Mouse (Mus musculus): ENCODE measurements around the gene Nkg7. TPM values are rescaled to one million over a fixed set of nuclear protein-coding genes. Genes with fewer than 3 reads are reported as not detected.

The Nkg7 gene
- polyA plus RNA-seq, 1 experiment = 69.4 TPM

GRCm38 (mm10) chr7:43452609-43453008 is 15.7 kb downstream of the Nkg7 start:
- no peak overlapping the region for H3K4me3 ChIP-seq (ENCODE audit: control insufficient read depth, insufficient read depth, low read length)
- H3K27me3 ChIP-seq (ENCODE audit: control insufficient read depth, insufficient read depth, low read length) = no peaks in the 10 kb centered on the region
- 21% methylated on average over 4 of the region's 4 CpGs for WGBS
- TF ChIP-seq CTCF (IDR thresholded peaks at IDR 0.05; ENCODE audit: borderline replicate concordance, control insufficient read depth, extremely low read depth, insufficient read depth, low read length, poor library complexity) (no peak), POLR2A (IDR thresholded peaks at IDR 0.05; ENCODE audit: control insufficient read depth, extremely low read depth, insufficient read depth, low read length, poor library complexity) (no peak)
- no peaks in the 10 kb centered on the region for H3K4me1 ChIP-seq (replicated peaks; ENCODE audit: control insufficient read depth, insufficient read depth, low read length)
- H3K27ac ChIP-seq (ENCODE audit: control insufficient read depth, insufficient read depth, low read length) = no peak overlapping the region
- peak; percentile 32 for DNase-seq
- H3K36me3 ChIP-seq (ENCODE audit: control insufficient read depth, insufficient read depth, low read length) = no peaks in the 10 kb centered on the region

GRCm38 (mm10) chr7:43453599-43454355 is 16.9 kb downstream of the Nkg7 start:
- Histone ChIP-seq H3K36me3 (ENCODE audit: control insufficient read depth, insufficient read depth, low read length) (no peaks in the 10 kb centered on the region), H3K27ac (ENCODE audit: control insufficient read depth, insufficient read depth, low read length) (no peak overlapping the region), H3K27me3 (ENCODE audit: control insufficient read depth, insufficient read depth, low read length) (no peaks in the 10 kb centered on the region), H3K4me1 (replicated peaks; ENCODE audit: control insufficient read depth, insufficient read depth, low read length) (no peaks in the 10 kb centered on the region), H3K4me3 (ENCODE audit: control insufficient read depth, insufficient read depth, low read length) (no peak overlapping the region)
- 86% methylated on average over 14 of the region's 14 CpGs for WGBS
- TF ChIP-seq POLR2A (IDR thresholded peaks at IDR 0.05; ENCODE audit: control insufficient read depth, extremely low read depth, insufficient read depth, low read length, poor library complexity) (no peak), CTCF (IDR thresholded peaks at IDR 0.05; ENCODE audit: borderline replicate concordance, control insufficient read depth, extremely low read depth, insufficient read depth, low read length, poor library complexity) (no peak)
- no peak for DNase-seq

GRCm38 (mm10) chr7:43454371-43454770 is 17.5 kb downstream of the Nkg7 start:
- Histone ChIP-seq H3K4me3 (ENCODE audit: control insufficient read depth, insufficient read depth, low read length) (no peak overlapping the region), H3K27ac (ENCODE audit: control insufficient read depth, insufficient read depth, low read length) (no peak overlapping the region), H3K4me1 (replicated peaks; ENCODE audit: control insufficient read depth, insufficient read depth, low read length) (no peaks in the 10 kb centered on the region), H3K27me3 (ENCODE audit: control insufficient read depth, insufficient read depth, low read length) (no peaks in the 10 kb centered on the region), H3K36me3 (ENCODE audit: control insufficient read depth, insufficient read depth, low read length) (no peaks in the 10 kb centered on the region)
- TF ChIP-seq CTCF (IDR thresholded peaks at IDR 0.05; ENCODE audit: borderline replicate concordance, control insufficient read depth, extremely low read depth, insufficient read depth, low read length, poor library complexity) (no peak), POLR2A (IDR thresholded peaks at IDR 0.05; ENCODE audit: control insufficient read depth, extremely low read depth, insufficient read depth, low read length, poor library complexity) (no peak)
- DNase-seq = no peak
- 89% methylated on average over 6 of the region's 6 CpGs for WGBS

GRCm38 (mm10) chr7:43462851-43463250 is 26.0 kb downstream of the Nkg7 start, which contains the start of gene Vsig10l:
Vsig10l (plus strand) TSS chr7:43463151.
- H3K4me1 ChIP-seq (replicated peaks; ENCODE audit: control insufficient read depth, insufficient read depth, low read length) = peaks cover 19% of the 10 kb centered on the region
- no peaks in the 10 kb centered on the region for H3K36me3 ChIP-seq (ENCODE audit: control insufficient read depth, insufficient read depth, low read length)
- 88% methylated on average over 4 of the region's 4 CpGs for WGBS
- no peak within 1 kb of the TSS for H3K27ac ChIP-seq (ENCODE audit: control insufficient read depth, insufficient read depth, low read length)
- TF ChIP-seq POLR2A (IDR thresholded peaks at IDR 0.05; ENCODE audit: control insufficient read depth, extremely low read depth, insufficient read depth, low read length, poor library complexity) (no peak), CTCF (IDR thresholded peaks at IDR 0.05; ENCODE audit: borderline replicate concordance, control insufficient read depth, extremely low read depth, insufficient read depth, low read length, poor library complexity) (no peak)
- no peak for DNase-seq
- no peak within 1 kb of the TSS for H3K4me3 ChIP-seq (ENCODE audit: control insufficient read depth, insufficient read depth, low read length)
- no peaks in the 10 kb centered on the region; the same call in 1 of the 2 replicates for H3K27me3 ChIP-seq (ENCODE audit: control insufficient read depth, insufficient read depth, low read length)

DNA sequence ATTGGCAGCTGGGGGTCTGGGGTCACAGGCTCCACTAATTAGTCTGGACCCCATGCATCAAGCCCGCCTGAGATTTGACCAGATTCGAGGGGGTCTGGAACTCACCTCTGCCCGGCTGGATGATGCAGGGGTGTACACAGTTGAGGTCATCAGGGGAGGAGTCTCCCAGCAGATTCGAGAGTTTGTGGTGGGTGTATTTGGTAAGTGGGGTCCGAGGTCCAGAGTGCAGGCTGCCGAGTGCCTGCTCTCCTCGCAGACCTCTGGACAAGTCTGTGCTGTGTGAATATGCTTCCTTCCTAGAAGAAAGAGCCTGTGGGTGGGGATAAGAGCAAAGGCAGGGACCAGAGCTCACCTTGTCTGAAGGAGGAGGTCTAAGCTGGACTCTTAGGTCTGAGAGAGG is 27.1 kb downstream of the Nkg7 start:
- H3K27ac ChIP-seq (ENCODE audit: control insufficient read depth, insufficient read depth, low read length) = no peak overlapping the region
- H3K27me3 ChIP-seq (ENCODE audit: control insufficient read depth, insufficient read depth, low read length) = no peaks in the 10 kb centered on the region; the same call in 1 of the 2 replicates
- DNase-seq = no peak
- TF ChIP-seq POLR2A (IDR thresholded peaks at IDR 0.05; ENCODE audit: control insufficient read depth, extremely low read depth, insufficient read depth, low read length, poor library complexity) (no peak), CTCF (IDR thresholded peaks at IDR 0.05; ENCODE audit: borderline replicate concordance, control insufficient read depth, extremely low read depth, insufficient read depth, low read length, poor library complexity) (no peak)
- no peak overlapping the region for H3K4me3 ChIP-seq (ENCODE audit: control insufficient read depth, insufficient read depth, low read length)
- H3K4me1 ChIP-seq (replicated peaks; ENCODE audit: control insufficient read depth, insufficient read depth, low read length) = peaks cover 19% of the 10 kb centered on the region
- no peaks in the 10 kb centered on the region for H3K36me3 ChIP-seq (ENCODE audit: control insufficient read depth, insufficient read depth, low read length)
- 93% methylated on average over 7 of the region's 7 CpGs for WGBS

DNA sequence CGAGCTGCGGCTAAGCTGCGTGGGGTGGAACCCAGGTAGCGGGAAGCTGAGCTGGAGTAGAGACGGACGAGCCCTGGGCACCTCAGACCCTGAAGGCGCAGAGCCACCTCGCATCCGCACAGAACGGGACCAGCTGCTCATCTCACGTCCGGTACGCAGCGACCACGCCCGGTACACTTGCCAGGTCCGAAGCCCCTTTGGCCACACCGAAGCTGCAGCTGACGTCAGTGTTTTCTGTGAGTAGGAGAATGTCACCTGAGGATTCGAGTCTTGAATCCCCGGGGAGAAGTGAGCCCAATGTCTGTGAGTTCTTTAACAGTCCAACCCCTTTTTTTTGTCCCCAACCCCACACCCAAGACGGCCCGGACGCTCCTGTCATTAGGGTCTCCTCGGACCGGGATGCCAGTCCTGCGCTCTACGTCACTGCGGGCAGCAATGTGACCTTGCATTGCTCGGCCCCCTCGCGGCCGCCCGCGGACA is 28.0 kb downstream of the Nkg7 start:
- WGBS = 11% methylated on average over 35 of the region's 35 CpGs

More for the DNA sequence above, 28.0 kb downstream of the Nkg7 start:
- no peak for TF ChIP-seq CTCF (IDR thresholded peaks at IDR 0.05; ENCODE audit: borderline replicate concordance, control insufficient read depth, extremely low read depth, insufficient read depth, low read length, poor library complexity)
- no peaks in the 10 kb centered on the region for H3K36me3 ChIP-seq (ENCODE audit: control insufficient read depth, insufficient read depth, low read length)
- no peak for DNase-seq
- no peak overlapping the region for H3K27ac ChIP-seq (ENCODE audit: control insufficient read depth, insufficient read depth, low read length)
- H3K4me1 ChIP-seq (replicated peaks; ENCODE audit: control insufficient read depth, insufficient read depth, low read length) = peaks cover 19% of the 10 kb centered on the region
- H3K4me3 ChIP-seq (ENCODE audit: control insufficient read depth, insufficient read depth, low read length) = peak overlapping the region; percentile 43
- no peaks in the 10 kb centered on the region; the same call in 1 of the 2 replicates for H3K27me3 ChIP-seq (ENCODE audit: control insufficient read depth, insufficient read depth, low read length)
